Mouse (Mus musculus) kidney, embryonic 15.5 days (tissue): ENCODE results near the gene Zbtb41. TPM values are rescaled to one million over a fixed set of nuclear protein-coding genes. Genes with fewer than 3 reads are reported as not detected.
A peak's percentile ranks its signal among the peaks of the same experiment; 100 is the strongest.
"Not testable (repeated sequence)": the region's sequence is repeated elsewhere in the genome, so short reads cannot be mapped to it uniquely, and the experiment has no call there.

Source experiments
- ATAC-seq: fragments of 200-750 bp; cut with Nextera tagmentation; replicated peaks from 2 replicates; pipeline ENCODE4 v1.8.0; 2017; ENCODE audit warnings: moderate TSS enrichment; ENCODE audit not compliant: low FRiP score
- H3K27ac ChIP-seq: fragments of 300-500 bp; sonication (generic); 2 replicates; pipeline ENCODE4 v1.5.1; 2015; ENCODE audit warnings: mild to moderate bottlenecking, inconsistent platforms
- H3K27me3 ChIP-seq: fragments of 300-500 bp; sonication (generic); 2 replicates; pipeline ENCODE4 v1.6.1; 2015; ENCODE audit warnings: inconsistent platforms
- H3K36me3 ChIP-seq: fragments of 300-500 bp; sonication (generic); 2 replicates; pipeline ENCODE4 v1.6.1; 2015; ENCODE audit warnings: inconsistent platforms
- H3K4me1 ChIP-seq: fragments of 300-500 bp; sonication (generic); 2 replicates; pipeline ENCODE4 v1.6.1; 2015; ENCODE audit warnings: inconsistent platforms
- H3K4me2 ChIP-seq: fragments of 300-500 bp; sonication (generic); 2 replicates; pipeline ENCODE4 v1.6.1; 2015; ENCODE audit warnings: moderate library complexity, mild to moderate bottlenecking, inconsistent platforms
- H3K4me3 ChIP-seq: fragments of 300-500 bp; sonication (generic); replicated peaks from 2 replicates; pipeline ENCODE4 v1.5.1; 2015; ENCODE audit warnings: mild to moderate bottlenecking, inconsistent platforms
- H3K9ac ChIP-seq: fragments of 300-500 bp; sonication (generic); 2 replicates; pipeline ENCODE4 v1.6.1; 2015; ENCODE audit warnings: mild to moderate bottlenecking, inconsistent platforms
- H3K9me3 ChIP-seq: fragments of 300-500 bp; sonication (generic); replicated peaks from 2 replicates; pipeline ENCODE4 v1.6.1; 2016; ENCODE audit warnings: inconsistent platforms
- WGBS: fragments of 180-500 bp; shearing (Covaris S2); methylation state at CpG from one replicate; pipeline ENCODE4 v1.1.7; 2015; ENCODE audit warnings: mixed read lengths; 5-methylcytosine and 5-hydroxymethylcytosine counted together
- polyA plus RNA-seq: library from polyadenylated mRNA; unstranded; fragments of >200 nt; fragmentation: Nextera tagmentation; extraction: Ambion mirVana; gene quantifications from 2 replicates; pipeline ENCODE4 v1.2.1, GENCODE M21; 2015

Gene Zbtb41
- polyA plus RNA-seq, 1 experiment from 2014 or later, result 9.0 TPM

DNA sequence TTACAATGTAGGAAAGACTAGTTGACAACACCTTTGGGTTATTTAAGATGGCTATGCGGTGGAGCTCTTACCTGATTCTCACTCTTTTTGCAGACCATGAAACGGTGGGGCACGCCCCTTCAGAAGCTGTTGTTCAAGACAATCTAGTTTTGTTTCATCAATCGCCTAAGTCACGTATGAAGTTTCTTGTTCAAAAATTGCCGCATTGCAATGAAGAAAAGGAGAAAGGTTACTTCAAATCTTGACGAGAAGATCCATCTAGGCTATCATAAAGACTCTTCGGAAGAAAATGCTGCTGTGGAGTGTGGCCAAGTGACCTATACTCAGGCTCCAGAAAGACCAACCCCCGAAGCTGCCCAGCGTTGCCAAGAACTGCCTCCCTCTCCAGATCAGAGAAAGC is 853 bp downstream of the Zbtb41 start:
- Histone ChIP-seq H3K27ac (peak overlapping the region; percentile 85), H3K4me3 (peak overlapping the region; percentile 67), H3K4me2 (peak overlapping the region; percentile 68), H3K9me3 (no peaks in the 10 kb centered on the region), H3K4me1 (peaks cover 27% of the 10 kb centered on the region), H3K9ac (peak overlapping the region; percentile 80), H3K36me3 (no peaks in the 10 kb centered on the region), H3K27me3 (no peaks in the 10 kb centered on the region)
- ATAC-seq, result no peak
- 16% methylated on average over 10 of the region's 10 CpGs for WGBS

DNA sequence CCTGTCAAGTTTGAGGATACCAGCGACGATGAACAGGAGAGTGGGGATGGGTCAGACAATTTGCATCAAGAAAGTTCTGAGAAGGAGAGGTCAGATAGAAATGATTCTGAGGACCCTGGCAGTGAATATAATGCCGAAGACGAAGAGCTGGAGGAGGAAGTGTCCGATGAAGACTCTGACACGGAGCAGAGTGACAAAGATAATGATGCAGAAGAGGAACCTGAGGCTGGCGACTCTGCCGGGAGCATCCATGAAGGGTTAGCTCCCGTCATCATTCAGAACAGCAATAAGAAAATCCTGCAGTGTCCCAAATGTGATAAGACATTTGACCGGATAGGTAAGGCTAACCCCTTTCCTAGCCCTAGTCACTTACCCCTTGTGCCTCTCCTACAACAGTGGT is 1.8 kb downstream of the Zbtb41 start:
- Histone ChIP-seq H3K27ac (no peak overlapping the region), H3K9ac (peak overlapping the region; percentile 80; the same call in 1 of the 2 replicates), H3K4me3 (peak overlapping the region; percentile 67), H3K27me3 (no peaks in the 10 kb centered on the region), H3K4me2 (peak overlapping the region; percentile 68), H3K9me3 (no peaks in the 10 kb centered on the region), H3K36me3 (peaks cover 1% of the 10 kb centered on the region), H3K4me1 (peaks cover 27% of the 10 kb centered on the region)
- 59% methylated on average over 10 of the region's 10 CpGs for WGBS
- ATAC-seq, result no peak

DNA sequence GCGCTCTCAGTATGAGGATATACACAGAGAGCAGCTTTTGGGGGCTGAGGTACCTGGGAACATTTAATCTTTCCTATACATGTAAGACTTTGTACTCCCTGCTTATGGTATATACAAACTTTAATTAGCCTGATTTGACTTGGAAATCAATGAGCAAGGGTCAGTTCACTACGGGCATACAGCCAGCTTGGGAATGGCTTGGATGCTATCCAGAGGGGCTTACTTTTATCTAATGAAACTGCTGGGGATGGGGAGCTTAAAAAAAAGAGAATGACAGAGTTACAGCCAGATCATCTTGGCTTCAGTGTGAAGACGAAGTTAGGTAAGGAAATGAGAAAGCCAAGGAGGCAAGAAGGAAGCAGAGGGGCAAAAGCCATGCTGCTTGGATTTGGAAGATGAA is 2.9 kb downstream of the Zbtb41 start:
- ATAC-seq, result no peak
- no peaks in the 10 kb centered on the region for H3K9me3 ChIP-seq
- H3K36me3 ChIP-seq, result peaks cover 11% of the 10 kb centered on the region
- WGBS, result 38% methylated on average over 3 of the region's 3 CpGs
- H3K27me3 ChIP-seq, result no peaks in the 10 kb centered on the region
- peak overlapping the region; percentile 34 for H3K4me3 ChIP-seq
- peaks cover 27% of the 10 kb centered on the region for H3K4me1 ChIP-seq
- peak overlapping the region; percentile 52 for H3K4me2 ChIP-seq
- no peak overlapping the region for H3K27ac ChIP-seq
- H3K9ac ChIP-seq, result 0 out of 2 replicates have a peak overlapping the region, but pooled peaks have one; percentile 2

DNA sequence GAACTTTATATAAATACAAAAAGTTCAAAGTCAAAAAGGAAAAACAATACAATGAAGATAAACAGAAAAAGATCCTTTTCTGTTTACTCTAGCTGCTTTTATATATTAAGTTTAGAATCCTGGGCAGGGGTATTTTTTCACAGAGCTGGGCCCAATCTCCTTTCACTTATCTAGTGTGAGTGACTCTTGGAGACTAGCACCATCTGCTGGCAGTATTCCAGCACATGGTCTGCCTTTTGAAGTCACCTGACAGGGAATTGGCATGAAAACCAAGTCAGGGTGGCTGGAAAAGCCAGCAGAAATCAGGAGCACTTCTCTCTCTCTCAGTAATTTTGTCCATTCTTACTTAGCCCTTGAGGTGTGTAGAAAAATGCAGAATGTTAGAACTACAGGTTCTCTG is 16.3 kb downstream of the Zbtb41 start:
- Histone ChIP-seq H3K9ac (no peak overlapping the region), H3K27me3 (no peaks in the 10 kb centered on the region), H3K4me3 (no peak overlapping the region), H3K4me2 (no peak overlapping the region), H3K27ac (no peak overlapping the region), H3K36me3 (peaks cover 58% of the 10 kb centered on the region), H3K9me3 (no peaks in the 10 kb centered on the region), H3K4me1 (no peaks in the 10 kb centered on the region)
- ATAC-seq, result 0 out of 2 replicates have a peak, but pooled peaks have one; percentile 36

DNA sequence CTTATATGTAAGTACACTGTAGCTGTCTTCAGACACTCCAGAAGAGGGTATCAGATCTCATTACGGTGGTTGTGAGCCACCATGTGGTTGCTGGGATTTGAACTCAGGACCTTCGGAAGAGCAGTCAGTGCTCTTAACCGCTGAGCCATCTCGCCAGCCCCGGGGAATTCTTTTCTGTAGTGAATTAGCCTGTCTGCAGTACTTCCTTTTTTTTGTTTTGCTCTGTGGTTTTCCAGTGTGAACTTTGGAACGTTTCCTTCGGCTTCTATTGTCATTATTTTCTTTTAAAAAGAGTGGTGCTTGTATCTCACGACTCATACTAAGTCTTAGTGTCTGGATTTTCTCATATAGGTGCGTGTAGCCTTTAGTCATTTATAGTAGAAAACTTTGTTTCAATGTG is 21.0 kb downstream of the Zbtb41 start:
- H3K4me3 ChIP-seq, H3K9ac ChIP-seq, H3K27ac ChIP-seq, H3K9me3 ChIP-seq, ATAC-seq, H3K27me3 ChIP-seq, H3K4me1 ChIP-seq, H3K4me2 ChIP-seq: not testable (repeated sequence)
- 88% methylated on average over 9 of the region's 9 CpGs for WGBS
- H3K36me3 ChIP-seq, result peaks cover 49% of the 10 kb centered on the region

DNA sequence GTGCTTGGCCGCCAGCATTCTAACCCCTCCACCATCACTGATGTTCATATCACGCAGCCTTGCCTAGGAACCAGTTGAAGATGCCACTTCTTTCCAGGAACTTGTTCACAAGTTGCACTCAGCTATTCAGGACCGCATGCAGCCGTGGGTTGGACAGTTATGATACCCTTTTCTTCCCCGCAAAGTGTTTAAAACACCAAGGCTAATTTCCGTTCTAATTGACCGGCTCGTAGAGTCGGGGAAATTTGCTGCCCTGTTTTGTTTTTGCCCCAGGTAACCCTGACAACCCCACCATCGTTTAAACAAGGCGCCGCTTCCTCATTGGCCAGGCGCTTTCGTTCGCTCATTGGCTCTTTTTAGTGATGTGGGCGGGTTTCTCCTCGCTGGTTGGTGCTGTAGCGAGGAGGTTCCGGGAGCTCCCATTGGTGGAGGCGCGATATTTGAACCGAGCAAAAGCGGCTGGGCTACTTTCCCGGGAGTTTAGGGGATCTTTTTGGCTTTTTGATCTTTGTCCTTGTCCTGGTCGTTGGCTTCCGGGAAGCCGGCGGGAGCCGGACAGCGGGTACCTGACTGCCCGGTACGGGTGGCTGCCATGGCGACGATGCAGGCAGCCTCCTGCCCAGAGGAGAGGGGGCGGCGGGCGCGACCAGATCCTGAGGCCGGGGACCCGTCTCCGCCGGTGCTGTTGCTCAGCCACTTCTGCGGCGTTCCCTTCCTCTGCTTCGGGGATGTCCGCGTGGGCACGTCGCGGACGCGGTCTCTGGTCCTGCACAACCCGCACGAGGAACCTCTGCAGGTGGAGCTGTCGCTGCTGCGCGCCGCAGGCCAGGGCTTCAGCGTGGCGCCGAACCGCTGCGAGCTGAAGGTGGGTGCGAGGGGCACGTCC is 32.5 kb downstream of the Zbtb41 start, which contains the start of gene Aspm:
Gene Aspm (plus strand): TSS at position 433 of the 886 bp plus-strand sequence.
- WGBS, result under 1% methylated on average over 65 of the region's 65 CpGs
- H3K27ac ChIP-seq, result peak within 1 kb of the TSS; percentile 77
- ATAC-seq, result peak; percentile 99
- H3K27me3 ChIP-seq, result no peaks in the 10 kb centered on the region
- H3K4me2 ChIP-seq, result peak within 1 kb of the TSS; percentile 74
- H3K9ac ChIP-seq, result peak within 1 kb of the TSS; percentile 66
- peaks cover 24% of the 10 kb centered on the region for H3K4me1 ChIP-seq
- H3K4me3 ChIP-seq, result peak within 1 kb of the TSS; percentile 79
- H3K9me3 ChIP-seq, result no peaks in the 10 kb centered on the region
- peaks cover 24% of the 10 kb centered on the region for H3K36me3 ChIP-seq

DNA sequence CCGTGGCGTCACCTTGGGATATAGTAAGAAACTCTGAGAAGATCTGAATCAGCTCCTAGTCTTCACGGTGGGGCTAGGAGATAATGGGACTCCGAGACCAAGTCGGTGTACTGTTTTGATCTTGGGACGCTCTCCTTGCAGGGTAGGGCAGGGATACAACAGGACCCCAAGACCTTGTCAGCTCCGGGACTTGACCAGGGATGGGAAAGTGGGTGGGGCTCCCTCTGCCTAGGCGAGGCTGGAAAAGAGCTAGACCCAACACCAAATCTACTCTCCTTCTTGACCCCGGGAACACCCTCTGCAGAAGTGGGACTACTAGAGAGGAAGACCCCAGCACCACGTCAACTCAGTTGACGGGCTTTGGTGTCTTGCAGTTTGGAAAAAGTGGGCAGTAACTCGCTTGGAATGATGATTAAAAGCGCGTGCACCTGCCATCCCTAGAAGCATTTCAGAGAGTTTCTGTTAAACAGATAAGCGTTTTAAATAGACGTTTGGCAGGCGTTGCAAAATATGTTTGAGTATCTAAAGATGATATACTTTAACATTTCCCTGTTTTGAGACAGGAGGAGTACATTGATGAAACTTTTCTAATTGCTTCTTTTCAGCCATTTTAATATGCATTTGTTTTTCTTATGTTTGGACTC is 33.3 kb downstream of the Zbtb41 start:
- Histone ChIP-seq H3K27ac (peak overlapping the region; percentile 77), H3K4me3 (peak overlapping the region; percentile 79), H3K4me2 (peak overlapping the region; percentile 74), H3K27me3 (no peaks in the 10 kb centered on the region), H3K9ac (peak overlapping the region; percentile 66), H3K4me1 (peaks cover 29% of the 10 kb centered on the region), H3K9me3 (no peaks in the 10 kb centered on the region), H3K36me3 (peaks cover 24% of the 10 kb centered on the region)
- 3% methylated on average over 17 of the region's 17 CpGs for WGBS
- peak; percentile 57 for ATAC-seq

DNA sequence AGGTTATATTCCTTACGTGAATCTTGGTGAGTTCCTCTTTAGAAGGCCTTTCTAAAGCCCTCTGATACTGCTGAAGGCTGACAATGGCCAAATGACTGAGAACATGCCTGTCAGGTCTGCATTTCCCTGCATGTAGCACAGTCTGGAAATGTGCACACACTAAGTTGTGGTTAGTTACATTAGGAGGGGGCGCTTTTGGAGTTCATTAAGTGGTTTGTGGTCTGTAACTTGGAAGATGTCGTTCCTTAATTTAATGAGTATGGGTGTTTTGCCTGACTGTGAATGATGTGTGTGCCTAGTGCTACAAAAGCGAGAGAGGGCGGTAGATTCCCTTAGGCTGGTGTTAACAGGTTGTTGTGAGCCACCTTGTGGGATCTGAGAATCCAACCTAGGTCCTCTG is 38.7 kb downstream of the Zbtb41 start:
- Histone ChIP-seq H3K27me3 (no peaks in the 10 kb centered on the region), H3K4me2 (no peak overlapping the region), H3K27ac (no peak overlapping the region), H3K36me3 (peaks cover 66% of the 10 kb centered on the region), H3K9ac (no peak overlapping the region), H3K4me1 (peaks cover 18% of the 10 kb centered on the region), H3K9me3 (no peaks in the 10 kb centered on the region), H3K4me3 (no peak overlapping the region)
- no peak for ATAC-seq
- WGBS, result 79% methylated on average over 5 of the region's 5 CpGs

DNA sequence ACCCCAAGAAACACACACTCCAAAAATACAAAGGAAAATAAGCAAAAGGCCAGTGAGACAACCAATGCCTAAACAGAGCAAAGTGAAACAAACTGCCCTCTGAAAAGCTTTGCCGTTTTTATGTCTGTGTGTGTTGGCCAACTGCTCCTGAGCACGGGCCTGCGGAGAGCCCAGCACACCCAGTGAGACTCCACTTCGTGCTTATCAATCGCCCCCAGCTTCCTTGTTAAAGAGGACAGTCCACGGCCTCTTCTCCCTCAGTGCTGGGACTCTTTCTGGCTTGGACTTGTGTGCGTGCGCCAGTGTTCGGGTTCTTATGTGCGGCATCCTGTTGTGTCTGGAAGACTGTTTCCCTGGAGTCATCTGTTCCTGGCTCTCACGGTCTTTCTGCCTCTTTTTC is 43.8 kb downstream of the Zbtb41 start:
- peaks cover 78% of the 10 kb centered on the region for H3K36me3 ChIP-seq
- ATAC-seq, result no peak
- no peak overlapping the region for H3K4me3 ChIP-seq
- no peaks in the 10 kb centered on the region for H3K9me3 ChIP-seq
- H3K27me3 ChIP-seq, result no peaks in the 10 kb centered on the region
- 89% methylated on average over 11 of the region's 11 CpGs for WGBS
- H3K4me1 ChIP-seq, result no peaks in the 10 kb centered on the region
- H3K4me2 ChIP-seq, result no peak overlapping the region
- H3K9ac ChIP-seq, result no peak overlapping the region
- no peak overlapping the region for H3K27ac ChIP-seq

DNA sequence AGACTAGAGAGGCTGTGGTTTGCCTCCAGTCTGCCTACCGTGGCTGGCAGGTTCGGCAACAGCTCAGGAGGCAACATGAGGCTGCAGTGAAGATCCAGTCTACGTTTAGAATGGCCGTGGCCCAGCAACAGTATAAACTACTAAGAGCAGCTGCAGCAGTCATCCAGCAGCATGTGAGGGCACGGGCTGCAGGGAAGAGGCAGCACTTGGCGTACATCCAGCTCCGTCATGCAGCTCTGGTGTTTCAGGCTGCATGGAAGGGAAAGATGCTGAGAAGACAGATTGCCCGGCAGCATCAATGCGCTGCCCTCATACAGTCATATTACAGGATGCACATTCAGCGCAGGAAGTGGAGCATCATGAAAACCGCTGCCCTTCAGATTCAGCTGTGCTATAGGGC is 56.8 kb downstream of the Zbtb41 start:
- no peak overlapping the region for H3K4me3 ChIP-seq
- WGBS, result 94% methylated on average over 11 of the region's 11 CpGs
- H3K36me3 ChIP-seq, result peaks cover 90% of the 10 kb centered on the region
- no peak overlapping the region for H3K27ac ChIP-seq
- ATAC-seq, result no peak
- H3K4me2 ChIP-seq, result no peak overlapping the region
- H3K9ac ChIP-seq, result no peak overlapping the region
- H3K27me3 ChIP-seq, result no peaks in the 10 kb centered on the region
- no peaks in the 10 kb centered on the region for H3K4me1 ChIP-seq
- H3K9me3 ChIP-seq, result no peaks in the 10 kb centered on the region

DNA sequence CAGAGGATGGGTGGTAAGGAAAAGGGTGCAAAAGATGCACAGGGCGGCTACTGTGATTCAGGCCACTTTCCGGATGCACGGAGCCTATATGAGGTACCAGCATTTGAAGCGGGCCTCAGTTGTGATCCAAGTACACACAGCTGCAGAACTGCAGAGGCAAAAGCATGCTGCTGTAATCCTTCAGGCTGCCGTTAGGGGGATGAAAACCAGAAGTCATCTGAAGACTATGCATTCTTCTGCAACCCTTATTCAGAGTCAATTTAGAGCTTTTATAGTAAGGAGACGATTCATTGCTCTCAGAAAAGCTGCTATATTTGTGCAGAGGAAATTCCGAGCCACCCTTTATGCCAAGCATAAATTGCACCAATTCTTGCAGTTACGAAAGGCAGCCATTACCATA is 58.2 kb downstream of the Zbtb41 start:
- H3K9ac ChIP-seq, result no peak overlapping the region
- no peaks in the 10 kb centered on the region for H3K4me1 ChIP-seq
- H3K36me3 ChIP-seq, result peaks cover 88% of the 10 kb centered on the region
- H3K27me3 ChIP-seq, result no peaks in the 10 kb centered on the region
- H3K4me2 ChIP-seq, result no peak overlapping the region
- H3K27ac ChIP-seq, result no peak overlapping the region
- 93% methylated on average over 8 of the region's 8 CpGs for WGBS
- ATAC-seq, result no peak
- no peak overlapping the region for H3K4me3 ChIP-seq
- H3K9me3 ChIP-seq, result no peaks in the 10 kb centered on the region

DNA sequence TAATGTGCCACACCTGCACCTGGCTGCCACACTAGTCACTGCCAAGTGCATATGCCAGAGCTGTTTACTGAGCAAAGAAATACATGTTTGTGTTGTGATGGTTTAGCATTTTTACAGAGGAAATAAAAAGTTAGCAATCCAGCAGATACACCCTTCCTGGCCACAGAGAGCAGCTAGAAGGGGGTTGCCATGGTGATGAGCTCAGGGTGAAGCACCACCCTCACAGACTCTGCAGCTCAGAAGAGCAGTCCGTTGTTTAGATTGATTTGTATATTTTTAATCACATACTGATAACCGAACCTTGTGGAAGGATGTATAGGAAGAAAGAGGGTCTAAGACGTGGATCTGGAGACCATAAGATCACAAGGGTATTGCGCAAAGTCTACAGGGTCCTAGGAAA is 59.1 kb downstream of the Zbtb41 start:
- H3K36me3 ChIP-seq, result peaks cover 86% of the 10 kb centered on the region

More for the DNA sequence above, 59.1 kb downstream of the Zbtb41 start:
- Histone ChIP-seq H3K27ac (no peak overlapping the region), H3K9me3 (no peaks in the 10 kb centered on the region), H3K4me1 (no peaks in the 10 kb centered on the region), H3K4me3 (no peak overlapping the region), H3K9ac (no peak overlapping the region), H3K27me3 (no peaks in the 10 kb centered on the region), H3K4me2 (no peak overlapping the region)
- no peak for ATAC-seq
- 90% methylated on average over 4 of the region's 4 CpGs for WGBS
